Mouse (Mus musculus) olfactory bulb, adult 2 months (tissue): ENCODE data around the gene Ociad2.

Source experiments
- CTCF ChIP-seq: fragments of 200-500 bp; IDR thresholded peaks from 2 replicates; pipeline ENCODE4 v1.5.1; 2012; ENCODE audit warnings: low read depth, mild to moderate bottlenecking, low read length, moderate library complexity; ENCODE audit not compliant: insufficient read depth
- POLR2A ChIP-seq: fragments of 200-500 bp; IDR thresholded peaks from 2 replicates; pipeline ENCODE4 v1.6.1; 2012; ENCODE audit warnings: mild to moderate bottlenecking, low read depth, low read length, moderate library complexity; ENCODE audit not compliant: insufficient read depth

DNA sequence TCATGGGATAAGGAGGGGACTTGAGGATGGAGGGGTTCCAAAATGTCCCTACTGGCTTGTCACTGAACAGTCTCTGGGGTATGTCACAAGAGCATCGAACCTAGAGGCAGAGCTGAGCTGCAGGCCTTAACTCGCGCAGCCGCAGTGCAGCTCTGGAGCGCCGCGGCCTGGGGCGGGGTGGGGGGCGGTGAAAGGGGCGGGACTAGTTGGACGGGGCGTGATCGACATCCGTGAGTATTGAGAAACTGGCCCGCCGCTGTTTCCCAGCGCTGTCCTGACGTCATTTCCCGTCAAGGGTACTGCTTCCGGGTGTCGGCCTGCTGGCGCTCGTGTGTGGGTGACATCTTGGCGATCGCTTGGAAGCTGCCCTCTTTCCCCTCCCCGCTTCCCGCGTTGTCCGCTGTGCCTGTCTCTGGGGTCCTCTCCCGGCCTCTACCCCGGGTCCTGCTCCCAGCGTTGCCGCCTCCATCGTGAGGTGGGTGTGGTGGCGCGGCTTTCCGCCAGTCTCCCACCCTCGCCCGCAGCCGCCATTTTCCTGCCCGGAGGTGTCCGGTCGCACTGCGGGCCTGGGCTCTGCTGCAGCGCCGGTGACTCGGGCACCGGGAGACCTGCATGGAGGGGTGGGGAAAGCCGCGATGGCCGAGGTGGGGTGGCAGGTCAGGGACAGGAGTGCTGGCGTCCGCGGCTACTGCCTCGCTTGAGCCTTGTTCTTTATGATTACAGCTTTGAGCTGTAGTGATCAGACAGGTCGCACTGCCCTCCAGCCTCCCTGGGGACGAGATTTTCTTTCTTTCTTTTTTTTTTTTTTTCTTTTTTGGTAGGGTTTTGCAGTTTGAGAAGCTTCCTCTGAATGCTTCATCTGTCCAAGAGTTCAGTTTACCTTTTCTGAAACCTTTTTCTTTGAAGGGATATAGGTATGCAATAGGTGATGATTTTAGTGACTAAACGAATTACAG is 48.0 kb downstream of the Ociad2 start, which contains the start of gene Ociad1:
- TF ChIP-seq POLR2A = peak; percentile 89
- 0 out of 2 replicates have a peak, but pooled peaks have one; percentile 25 for TF ChIP-seq CTCF
